Mouse (Mus musculus) T-helper 2 cell (primary cell): Measurements from ENCODE around the gene Pgrmc2.

Experiments used
- in situ Hi-C: fragments of 300-600 bp; cut with MboI, MseI; formaldehyde crosslinking; loops from one replicate; pipeline ENCODE4 v1.15.1; 2025; ENCODE audit warnings: high pct_unique_total_duplicates

Pgrmc2 gene

DNA sequence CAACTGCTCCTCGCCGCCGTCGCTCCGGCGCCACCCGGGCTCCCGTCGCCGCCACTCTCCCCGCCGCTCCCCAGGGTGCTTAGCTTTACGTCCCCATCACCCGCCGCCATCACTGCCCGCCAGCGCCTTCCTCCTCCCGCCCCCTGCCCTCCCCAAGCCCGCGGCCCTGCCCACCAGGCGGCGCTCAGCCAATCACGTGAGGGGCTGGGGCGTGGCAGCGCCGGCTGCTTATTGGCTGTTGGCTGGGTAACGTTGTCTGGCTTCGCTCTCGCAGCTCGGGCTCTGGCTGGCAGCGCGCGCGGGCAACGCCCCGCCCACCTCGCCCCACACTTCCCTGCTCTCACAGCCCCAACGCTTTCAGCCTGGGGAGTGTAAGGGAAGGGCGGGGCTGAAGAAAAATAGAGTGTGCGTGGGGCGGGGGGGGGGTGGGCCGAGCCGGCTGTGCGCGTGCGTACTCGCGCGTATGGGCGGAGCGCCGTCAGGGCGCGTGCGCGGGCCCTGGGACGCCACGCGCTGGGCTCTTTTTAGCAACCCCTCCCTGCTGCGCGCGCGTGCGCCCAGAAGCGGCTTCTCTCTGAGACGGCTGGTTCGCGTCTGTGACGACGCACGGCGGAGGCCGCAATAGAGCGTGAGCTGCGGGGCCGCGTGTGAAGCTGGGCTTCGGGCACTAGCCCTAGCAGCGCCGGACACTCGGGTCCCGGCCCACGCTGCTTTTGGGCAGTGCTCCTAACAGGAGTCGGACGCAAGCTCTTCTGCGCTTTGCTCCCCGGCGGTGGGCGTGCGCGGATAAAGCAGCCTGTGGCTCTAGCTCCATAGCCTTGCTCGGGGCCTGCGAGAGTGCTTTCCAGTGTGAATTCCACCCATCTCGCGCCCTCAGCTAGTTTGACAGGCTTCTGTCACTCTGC, at the start of gene Pgrmc2:
Gene Pgrmc2 (minus strand): TSS at position 162 of the 905 bp plus-strand sequence.
- in situ Hi-C loops: no loop called here

GRCm38 (mm10) chr3:41124000-41124294, 41.1 kb upstream of the Pgrmc2 start:
- in situ Hi-C loops: no loop called here

DNA sequence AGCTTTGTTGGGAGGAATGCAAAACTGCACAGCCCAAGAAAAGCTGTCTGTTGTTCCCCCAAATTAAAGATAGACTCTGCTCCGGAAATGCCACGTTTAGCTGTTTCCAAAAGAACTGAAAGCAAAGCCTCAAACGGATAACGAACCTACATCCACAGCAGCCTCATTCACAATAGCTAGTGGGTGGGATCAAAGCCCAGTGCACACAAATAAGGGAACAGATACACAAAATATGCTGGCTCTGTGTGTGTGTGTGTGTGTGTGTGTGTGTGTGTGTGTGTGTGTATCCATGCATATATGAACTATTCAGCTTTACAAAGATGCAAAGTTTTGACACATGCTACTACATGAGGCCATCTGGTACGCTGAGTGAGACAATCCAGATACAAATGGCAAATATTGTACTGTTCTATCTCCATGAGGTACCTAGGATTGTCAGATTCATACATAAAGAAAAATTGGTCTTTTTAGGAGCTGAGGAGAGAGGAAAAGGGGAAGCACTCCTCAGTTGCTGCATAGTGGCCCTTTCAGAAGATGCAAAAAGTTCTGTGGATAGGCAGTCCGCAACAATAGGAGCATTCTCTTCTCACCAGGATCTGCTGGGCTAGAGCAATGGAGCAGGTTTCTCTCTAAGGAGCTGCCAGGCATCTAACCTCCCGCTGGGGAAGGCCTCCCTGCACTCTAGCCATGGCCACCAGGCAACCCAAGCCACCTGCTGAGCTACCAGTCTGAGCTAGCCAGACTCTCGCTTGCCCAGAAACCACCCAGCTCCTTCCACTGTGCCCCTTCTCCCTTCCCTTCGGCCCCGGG, 40.5 kb upstream of the Pgrmc2 start:
- in situ Hi-C loops: no loop called here

DNA sequence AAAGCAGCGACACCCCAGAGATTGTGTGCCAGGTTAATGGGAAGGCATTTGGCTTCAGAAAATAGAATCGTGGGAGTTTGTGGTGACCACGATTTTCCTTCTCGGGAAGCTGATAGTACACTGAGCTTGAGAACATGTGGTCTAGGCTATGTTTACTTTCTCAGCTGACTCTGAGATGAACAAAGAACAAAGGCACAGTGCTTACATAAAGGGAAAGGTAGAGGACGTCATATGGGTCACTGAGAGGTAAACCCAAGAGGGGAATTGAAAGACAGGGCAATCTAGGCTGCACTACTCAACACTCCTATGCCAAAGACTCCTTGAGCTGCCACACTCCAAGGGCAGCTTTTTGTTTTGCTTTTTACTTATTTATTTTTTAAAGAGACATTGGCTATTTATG, 35.3 kb upstream of the Pgrmc2 start:
- in situ Hi-C loops: no loop called here

GRCm38 (mm10) chr3:41117447-41117846, 34.6 kb upstream of the Pgrmc2 start:
- in situ Hi-C loops: no loop called here

DNA sequence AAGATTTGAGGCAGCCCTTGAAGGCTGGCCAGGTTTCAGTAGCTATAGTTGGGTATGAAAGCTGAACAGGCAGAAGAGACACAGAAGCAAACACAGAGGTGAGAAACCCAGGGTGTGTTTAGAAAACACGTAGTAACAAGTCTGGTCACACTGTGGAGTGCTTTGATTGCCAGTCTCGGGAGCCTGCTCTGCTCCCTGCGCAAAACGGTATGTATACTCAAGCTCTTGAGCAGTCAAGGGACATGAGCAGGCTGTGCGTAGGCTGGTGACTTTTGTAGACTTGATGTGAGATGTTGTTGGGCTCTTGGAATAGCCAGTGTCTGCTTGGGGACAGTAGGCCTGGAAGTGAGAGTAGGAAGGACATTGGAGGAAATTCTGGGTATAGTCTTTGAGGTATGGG, 30.3 kb upstream of the Pgrmc2 start:
- in situ Hi-C loops: no loop called here

- in situ Hi-C loops: no loop called here
Measured at GRCm38 (mm10) chr3:41108306-41108785, 25.5 kb upstream of the Pgrmc2 start.

- in situ Hi-C loops: no loop called here
Measured at GRCm38 (mm10) chr3:41107600-41108305, 24.9 kb upstream of the Pgrmc2 start.

DNA sequence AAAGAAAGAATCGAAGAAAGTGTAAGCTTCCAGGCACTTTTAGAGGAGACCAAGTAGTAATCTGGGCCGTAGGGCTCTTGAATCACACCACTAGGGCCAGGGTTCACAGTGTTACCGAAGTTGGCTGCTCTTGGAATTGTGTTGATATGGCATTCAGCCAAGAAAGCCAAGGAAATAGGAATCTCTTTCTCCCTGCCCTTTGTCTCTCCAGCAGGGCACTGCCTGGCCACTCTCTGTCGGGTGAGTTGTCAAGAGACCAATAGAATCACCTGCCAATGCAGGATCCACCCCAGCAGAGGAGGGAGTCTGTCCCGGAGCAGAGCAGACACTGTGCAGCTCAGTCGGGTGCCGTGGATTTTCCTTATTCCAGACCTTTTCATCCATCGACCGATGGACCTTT, 19.1 kb upstream of the Pgrmc2 start:
- in situ Hi-C loops: no loop called here

GRCm38 (mm10) chr3:41100157-41100556, 17.3 kb upstream of the Pgrmc2 start:
- in situ Hi-C loops: no loop called here

DNA sequence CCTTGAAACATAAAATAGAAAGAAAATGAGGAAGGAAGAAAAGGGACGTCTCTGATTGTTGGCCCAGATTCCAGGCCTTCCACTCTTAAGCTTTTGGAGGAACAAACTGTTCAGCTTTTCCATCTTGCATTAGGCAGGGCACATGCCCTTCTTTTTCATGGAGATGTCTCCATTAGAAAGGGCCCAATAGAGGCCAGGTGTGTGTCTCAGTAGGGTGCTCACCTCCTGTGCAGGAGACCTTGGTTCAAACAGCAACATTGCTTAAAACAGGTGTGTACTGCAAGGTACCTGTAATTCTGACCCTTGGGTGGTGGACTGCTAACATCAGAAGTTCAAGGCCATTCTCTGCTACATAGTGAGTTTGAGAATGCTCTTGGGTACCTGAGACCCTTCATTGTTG, 16.8 kb upstream of the Pgrmc2 start:
- in situ Hi-C loops: no loop called here

DNA sequence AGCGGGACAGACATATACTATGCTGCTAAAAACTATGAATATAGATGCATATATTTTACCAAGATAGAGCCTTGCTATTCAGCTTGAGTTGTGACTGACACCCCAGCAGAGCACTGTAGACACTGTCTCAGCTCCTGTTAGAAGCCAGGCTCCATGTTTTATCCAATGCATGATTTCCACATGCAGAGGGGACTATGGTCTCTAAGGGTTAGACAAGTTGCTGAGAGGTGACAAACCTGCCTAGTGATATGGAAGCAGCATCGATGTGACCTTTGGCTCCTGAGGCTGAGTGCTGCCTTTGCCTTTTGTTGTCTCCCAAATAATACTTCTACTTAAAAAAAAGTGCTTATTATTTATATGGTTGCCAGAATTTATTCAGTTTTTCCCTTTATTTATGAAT, 10.4 kb upstream of the Pgrmc2 start:
- in situ Hi-C loops: no loop called here

- in situ Hi-C loops: no loop called here
Measured at GRCm38 (mm10) chr3:41092311-41092710, 9.5 kb upstream of the Pgrmc2 start.

GRCm38 (mm10) chr3:41090839-41091238, 8.0 kb upstream of the Pgrmc2 start:
- in situ Hi-C loops: no loop called here

DNA sequence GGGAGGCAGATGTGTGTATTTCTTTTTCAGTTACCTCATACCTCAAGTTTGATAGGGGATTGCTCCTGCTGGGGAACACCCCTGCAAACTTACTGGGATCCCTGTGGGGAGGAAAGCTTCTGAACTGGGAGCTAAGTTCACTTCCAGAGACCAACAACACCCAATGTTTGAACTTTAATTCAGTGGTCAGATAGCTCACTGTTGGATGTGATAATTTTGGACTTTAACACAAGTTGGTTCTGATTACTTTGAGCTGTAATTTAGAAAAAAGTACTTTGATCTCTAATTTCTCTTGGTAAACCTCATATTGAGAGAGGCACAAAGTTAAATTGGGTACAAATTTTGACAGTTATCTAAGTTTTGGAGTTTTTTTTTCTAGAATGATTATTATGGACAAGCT, 4.2 kb upstream of the Pgrmc2 start:
- in situ Hi-C loops: no loop called here

- in situ Hi-C loops: no loop called here
Measured at GRCm38 (mm10) chr3:41084421-41084820, 1.6 kb upstream of the Pgrmc2 start.

GRCm38 (mm10) chr3:41083790-41084112, 905 bp upstream of the Pgrmc2 start:
- in situ Hi-C loops: no loop called here

DNA sequence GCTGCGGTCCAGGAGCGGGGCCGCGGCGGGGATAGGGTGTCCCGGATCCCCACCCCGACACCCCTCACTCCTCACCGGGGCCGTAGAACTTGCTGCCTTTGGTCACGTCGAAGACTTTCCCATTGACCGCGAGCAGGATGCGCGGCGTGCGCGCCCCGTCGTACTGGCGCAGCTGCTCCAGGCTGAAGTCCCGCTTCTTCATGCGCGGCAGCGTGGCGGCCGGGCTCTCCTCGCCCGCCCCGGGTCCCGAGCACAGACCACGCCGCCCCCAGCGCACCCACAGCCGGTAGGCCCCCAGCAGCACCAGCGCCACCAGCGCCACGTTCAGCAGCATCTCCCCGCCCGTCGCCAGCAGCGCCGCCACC, 344 bp downstream of the Pgrmc2 start:
- in situ Hi-C loops: no loop called here

GRCm38 (mm10) chr3:41081474-41082301, 1.2 kb downstream of the Pgrmc2 start:
- in situ Hi-C loops: no loop called here

GRCm38 (mm10) chr3:41080724-41081123, 2.1 kb downstream of the Pgrmc2 start:
- in situ Hi-C loops: no loop called here

- in situ Hi-C loops: no loop called here
Measured at GRCm38 (mm10) chr3:41078673-41079072, 4.2 kb downstream of the Pgrmc2 start.

DNA sequence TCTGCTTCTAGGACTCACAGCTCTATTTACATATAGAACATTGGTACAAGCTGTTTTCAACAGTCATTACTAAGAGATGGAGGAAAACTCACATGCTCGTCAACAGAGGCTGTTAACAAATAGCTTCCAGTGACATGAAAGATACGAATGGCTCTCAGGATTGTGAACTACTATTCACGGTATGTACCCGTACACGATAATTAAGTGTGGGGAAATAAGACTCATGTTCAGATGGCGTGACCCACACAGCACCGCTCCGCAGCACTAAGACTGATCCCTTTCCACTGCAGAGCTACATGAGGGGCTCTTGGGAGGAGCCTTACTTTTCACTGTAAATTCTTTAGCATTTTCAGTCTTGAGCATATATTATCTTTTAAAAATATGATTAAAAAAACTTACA, 7.5 kb downstream of the Pgrmc2 start:
- in situ Hi-C loops: no loop called here
